Mouse (Mus musculus): Measurements from ENCODE around the gene Ift43.

Gene Ift43

GRCm38 (mm10) chr12:86082481-86083012 lies at the start of gene Ift43:
Ift43 (plus strand) TSS chr12:86082541.
- peak; percentile 94 for DNase-seq

DNA sequence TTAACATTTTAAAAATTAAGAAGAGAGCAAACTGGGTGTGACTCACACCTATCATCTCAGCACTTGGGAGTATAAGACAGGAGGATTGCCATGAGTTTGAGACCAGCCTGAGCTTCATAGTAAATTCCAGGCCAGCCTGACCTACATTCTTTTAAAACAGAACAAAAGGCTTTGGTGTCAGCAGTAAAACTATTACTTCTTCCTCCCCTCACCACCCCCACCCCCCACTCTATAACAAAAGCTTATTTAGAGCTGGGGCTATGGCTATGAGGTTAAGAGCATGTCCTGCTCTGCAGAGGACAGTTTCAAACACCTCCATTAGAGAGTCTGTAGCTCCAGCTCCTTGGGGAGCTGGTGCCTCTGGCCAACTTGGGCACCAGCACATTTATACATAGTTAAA lies 46.8 kb upstream of the Ift43 start:
- DNase-seq = no peak

GRCm38 (mm10) chr12:86036368-86037166 lies 45.8 kb upstream of the Ift43 start:
- peak; percentile 52 to 70 for DNase-seq

- no peak for DNase-seq
These were observed 45.0 kb upstream of the Ift43 start for GRCm38 (mm10) chr12:86037235-86037921.

DNA sequence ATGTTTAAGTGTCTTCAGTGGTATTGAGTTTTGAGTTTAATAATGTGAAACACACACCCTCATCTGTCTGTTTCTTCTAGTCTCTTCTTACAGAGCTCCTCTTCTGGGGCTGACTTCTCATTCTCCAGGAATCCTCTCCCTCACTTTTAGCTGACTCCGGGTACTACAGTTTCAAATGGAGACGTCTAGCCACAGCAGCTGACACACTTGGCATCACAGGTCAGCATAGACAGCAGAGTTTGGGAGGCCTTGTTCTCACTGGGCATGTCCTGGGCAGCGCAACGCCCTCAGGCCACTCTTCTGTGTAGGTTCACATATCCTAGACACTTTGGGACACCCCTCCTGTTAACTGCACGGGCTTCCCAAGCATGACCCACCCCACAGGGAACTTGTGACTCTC lies 43.3 kb upstream of the Ift43 start:
- DNase-seq = no peak

GRCm38 (mm10) chr12:86039751-86040150 lies 42.6 kb upstream of the Ift43 start:
- no peak for DNase-seq

GRCm38 (mm10) chr12:86046141-86046540 lies 36.2 kb upstream of the Ift43 start:
- DNase-seq = no peak

- DNase-seq = no peak
These were observed 35.6 kb upstream of the Ift43 start for GRCm38 (mm10) chr12:86046776-86047175.

DNA sequence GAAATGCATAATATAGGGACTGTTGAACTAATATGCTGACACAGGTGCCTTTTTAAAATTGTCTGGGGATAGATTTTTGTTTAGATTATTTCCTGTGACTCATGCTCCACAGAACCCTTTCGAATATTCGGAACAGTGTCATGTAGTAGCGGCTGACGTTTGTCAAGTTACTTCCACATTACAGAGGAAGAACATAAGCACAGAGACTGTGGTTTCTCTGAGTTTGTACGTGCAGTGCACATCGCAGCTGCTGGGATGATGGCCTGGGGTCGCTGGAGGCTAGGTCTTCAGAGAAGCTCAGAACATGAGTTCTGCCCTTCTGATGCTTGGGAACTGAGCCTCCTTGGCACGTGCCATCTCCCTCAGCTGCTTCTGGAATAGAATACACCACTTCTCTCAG lies 35.0 kb upstream of the Ift43 start:
- DNase-seq = no peak

DNA sequence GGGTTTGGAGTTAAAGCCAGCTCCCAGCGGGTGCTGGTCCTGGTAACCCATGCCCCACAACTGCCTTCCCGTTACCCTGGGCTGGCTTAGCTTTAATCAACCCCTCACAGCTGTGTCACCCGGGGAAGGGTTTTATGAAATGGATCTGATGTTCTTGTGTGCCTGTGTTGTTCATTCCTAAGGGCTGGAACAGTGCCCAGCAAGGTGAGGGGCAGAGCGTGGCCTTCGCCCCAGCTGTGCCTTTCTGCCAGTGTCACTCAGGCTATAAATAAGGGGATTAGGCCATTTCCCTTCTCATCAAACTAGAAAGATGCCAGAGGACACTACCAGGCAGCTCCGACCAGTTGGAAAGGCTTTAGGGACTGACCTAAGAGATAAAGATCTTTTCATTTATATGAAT lies 32.5 kb upstream of the Ift43 start:
- no peak for DNase-seq

DNA sequence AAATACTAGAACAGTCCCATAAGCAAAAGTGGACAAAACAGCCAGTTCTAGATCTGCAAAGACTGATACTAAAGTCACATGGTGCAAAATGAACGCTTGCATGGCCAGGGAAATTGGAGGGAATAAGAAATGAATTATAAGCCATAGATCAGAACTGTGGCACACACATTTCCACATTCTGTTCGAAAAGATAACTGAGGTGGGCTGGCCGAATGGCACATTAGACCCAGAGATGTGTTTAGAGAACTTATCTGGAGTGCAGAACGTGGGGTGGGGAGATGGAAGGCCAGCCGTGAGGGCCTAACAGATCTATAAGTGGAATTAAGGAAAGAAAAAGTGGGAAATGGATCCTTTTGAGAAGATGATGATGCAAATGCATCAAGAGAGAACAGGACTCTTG lies 30.9 kb upstream of the Ift43 start:
- DNase-seq = no peak

DNA sequence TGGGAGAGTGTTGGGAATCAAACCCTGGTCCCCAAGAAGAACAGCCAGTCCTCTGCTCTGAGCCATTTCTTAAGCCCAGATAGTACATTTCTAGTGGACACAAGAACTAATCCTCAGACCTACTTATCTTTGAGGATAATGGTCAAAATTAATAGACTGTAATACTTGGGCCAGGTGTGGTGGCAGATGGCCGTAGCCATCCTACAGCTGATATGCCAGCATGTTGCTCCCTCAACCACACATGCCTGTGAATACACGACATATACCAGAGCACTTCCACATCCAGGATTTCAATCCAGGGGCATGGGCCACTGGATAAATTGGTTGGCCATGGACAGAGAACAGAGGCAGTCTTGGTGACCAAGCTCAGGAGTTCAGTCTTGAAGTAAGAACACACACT lies 27.0 kb upstream of the Ift43 start:
- DNase-seq = peak; percentile 40 to 55

DNA sequence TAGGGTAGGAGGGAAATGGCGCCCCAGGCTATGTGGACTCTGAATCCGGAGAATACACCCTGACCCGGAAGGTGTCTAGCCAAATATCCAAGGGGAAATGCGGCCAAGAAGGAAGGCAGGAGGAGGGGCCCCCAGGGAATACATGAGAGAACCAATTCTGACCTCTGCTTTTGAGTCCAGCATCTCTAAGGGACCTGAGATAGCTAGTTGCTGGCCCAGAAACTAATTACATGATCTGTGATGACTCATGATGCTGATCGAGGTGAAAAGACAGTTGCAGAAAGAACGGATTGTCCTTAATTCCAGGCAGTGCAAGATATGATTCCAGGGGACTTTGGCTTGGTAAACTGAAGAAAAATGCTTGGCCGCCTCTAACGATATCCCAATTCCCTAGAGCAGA lies 25.4 kb upstream of the Ift43 start:
- DNase-seq = peak; percentile 30 to 31

- DNase-seq = peak; percentile 73 to 74
These were observed 24.8 kb upstream of the Ift43 start for GRCm38 (mm10) chr12:86057516-86057915.

DNA sequence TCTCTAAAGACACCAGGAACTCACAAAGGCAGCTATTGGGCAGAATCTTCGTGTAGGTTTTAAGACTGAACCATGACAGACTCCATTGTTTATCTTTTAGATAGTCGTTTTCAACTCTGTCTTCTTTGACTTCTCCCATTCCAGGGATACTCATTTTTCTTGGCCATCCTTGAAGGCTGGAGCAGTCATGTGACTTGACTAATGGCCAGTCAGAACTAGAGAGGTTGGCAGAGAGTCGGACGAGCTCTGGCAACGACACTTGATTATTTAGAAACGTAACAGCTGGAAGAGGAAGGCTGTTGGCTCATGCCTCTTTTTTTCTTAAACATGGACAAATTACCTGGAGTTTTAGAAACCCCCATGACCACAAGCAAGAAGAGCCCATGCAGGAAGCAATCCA lies 23.0 kb upstream of the Ift43 start:
- DNase-seq = peak; percentile 41 to 43

GRCm38 (mm10) chr12:86064796-86065195 lies 17.5 kb upstream of the Ift43 start:
- no peak for DNase-seq

GRCm38 (mm10) chr12:86071432-86071831 lies 10.9 kb upstream of the Ift43 start:
- peak in 1 of 2 experiments; percentile 17 for DNase-seq

DNA sequence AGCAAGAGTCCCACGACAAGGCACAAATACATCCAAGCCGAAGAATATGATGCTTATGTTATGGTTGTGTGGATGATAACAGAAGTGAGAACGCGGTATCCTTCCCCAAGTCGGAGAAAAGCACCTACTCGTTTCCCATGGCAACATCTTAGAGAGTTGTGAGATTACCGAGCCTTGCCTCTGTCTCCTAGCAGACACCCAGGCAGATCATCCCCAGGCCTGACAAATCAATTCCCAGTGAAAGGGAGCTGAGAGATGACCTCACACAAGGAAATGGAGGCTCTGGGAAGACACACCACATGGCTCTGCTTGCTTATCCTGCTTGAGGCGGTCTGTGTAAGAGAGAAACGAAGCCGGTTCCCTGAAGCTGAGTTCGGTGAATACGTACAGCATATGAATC lies 7.7 kb upstream of the Ift43 start:
- DNase-seq = no peak

DNA sequence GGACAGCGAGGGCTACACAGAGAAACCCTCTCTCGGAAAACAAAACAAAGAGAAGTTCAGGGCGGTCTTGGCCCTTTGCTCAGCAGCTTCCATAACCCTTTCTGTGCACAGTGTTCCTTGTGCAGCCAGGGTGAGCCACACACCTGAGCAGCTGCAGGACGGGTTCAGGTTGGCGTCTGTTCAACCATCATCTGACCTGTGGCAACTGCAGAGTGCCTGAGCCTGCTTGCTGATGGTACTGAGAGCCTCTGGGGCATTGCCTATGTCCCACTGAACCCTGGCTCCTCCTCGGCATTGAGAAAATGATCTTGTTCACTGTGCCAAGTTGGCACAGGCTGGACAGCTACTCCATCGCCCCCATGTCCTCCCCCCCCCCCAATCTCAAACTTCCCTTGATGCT lies 7.0 kb upstream of the Ift43 start:
- no peak for DNase-seq

DNA sequence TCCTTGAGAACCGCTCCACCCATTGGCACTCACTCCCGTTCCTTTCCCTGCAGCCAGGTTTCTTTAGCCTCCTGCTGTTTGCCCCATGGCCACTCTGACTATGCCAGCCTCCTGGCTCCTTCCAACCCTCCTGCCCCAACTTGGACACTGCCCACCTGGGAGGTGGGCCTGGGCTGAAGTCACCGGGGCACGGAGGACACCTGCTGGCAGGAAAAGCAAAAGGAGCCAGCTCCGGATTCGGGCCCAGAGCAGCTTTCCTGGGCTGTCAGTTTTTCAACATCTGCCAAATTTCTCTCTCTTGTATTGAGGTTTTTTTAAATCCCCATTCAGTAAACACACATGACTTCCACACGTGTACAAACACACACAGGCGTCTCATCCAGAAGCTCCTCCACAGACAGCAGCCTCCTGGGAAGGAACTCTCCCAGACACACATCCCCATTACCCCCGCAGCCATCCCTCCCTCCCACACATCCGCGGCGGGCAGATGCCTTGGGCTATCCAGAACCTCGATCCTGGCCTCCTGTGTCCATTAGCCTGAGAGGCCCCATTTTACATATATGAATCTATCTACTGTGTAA lies 5.9 kb upstream of the Ift43 start:
- DNase-seq = peak; percentile 69 to 77

DNA sequence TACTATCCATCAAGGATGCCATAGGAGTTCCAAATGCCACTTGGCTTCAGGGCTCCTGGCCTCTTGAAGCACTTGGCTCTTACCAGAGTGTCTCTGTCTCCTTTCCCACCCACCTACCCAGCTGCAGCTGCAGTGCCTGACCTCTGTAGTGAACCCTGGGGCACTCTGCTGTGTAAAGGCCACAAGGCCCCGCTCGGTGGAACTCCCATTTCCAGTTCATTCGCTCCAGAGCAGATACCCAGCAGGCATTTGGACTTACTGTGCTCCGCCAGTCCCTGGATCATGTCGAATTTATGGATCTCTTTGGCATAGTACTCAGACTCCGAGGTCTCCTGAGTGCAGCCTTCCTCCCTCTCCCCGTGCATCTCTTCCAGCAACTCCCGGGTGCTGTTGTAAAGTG lies 5.0 kb upstream of the Ift43 start:
- peak; percentile 34 to 45 for DNase-seq

- DNase-seq = peak; percentile 64 to 75
These were observed 4.6 kb upstream of the Ift43 start for GRCm38 (mm10) chr12:86077736-86078135.

GRCm38 (mm10) chr12:86078176-86078552 lies 4.2 kb upstream of the Ift43 start:
- no peak for DNase-seq

Measured in cerebellum, postnatal 10 days (tissue).